Mouse (Mus musculus) urinary bladder, adult 2 months (tissue): Measurements from ENCODE around the gene Lrrc32. TPM values are rescaled to one million over a fixed set of nuclear protein-coding genes. Genes with fewer than 3 reads are reported as not detected.
A peak's percentile ranks its signal among the peaks of the same experiment; 100 is the strongest.

Experiments
- DNase-seq: peaks from one replicate; pipeline ENCODE4 v3.0.0; 2022; ENCODE audit warnings: low spot score
- polyA plus RNA-seq: library from polyadenylated mRNA; depleted of rRNA; stranded (reverse); fragments of >200 nt; gene quantifications from 2 replicates; pipeline ENCODE4 v1.2.3, GENCODE M21; 2012

Lrrc32 gene
- polyA plus RNA-seq, 1 experiment: 12.6 TPM

GRCm38 (mm10) chr7:98510961-98511958 is 22.2 kb downstream of the Lrrc32 start:
- DNase-seq: no peak

GRCm38 (mm10) chr7:98513251-98513650 is 24.2 kb downstream of the Lrrc32 start:
- no peak for DNase-seq

- DNase-seq: no peak
Observed at GRCm38 (mm10) chr7:98522576-98522975, 33.5 kb downstream of the Lrrc32 start.

- no peak for DNase-seq
Observed at GRCm38 (mm10) chr7:98523070-98523812, 34.2 kb downstream of the Lrrc32 start.

- no peak for DNase-seq
Observed at GRCm38 (mm10) chr7:98523813-98524361, 34.8 kb downstream of the Lrrc32 start.

GRCm38 (mm10) chr7:98524401-98524800 is 35.3 kb downstream of the Lrrc32 start:
- no peak for DNase-seq

- no peak for DNase-seq
Observed at GRCm38 (mm10) chr7:98524869-98525699, 36.0 kb downstream of the Lrrc32 start.

- no peak for DNase-seq
Observed at GRCm38 (mm10) chr7:98527085-98527484, 38.0 kb downstream of the Lrrc32 start.

GRCm38 (mm10) chr7:98531612-98532011 is 42.5 kb downstream of the Lrrc32 start:
- DNase-seq: no peak

- no peak for DNase-seq
Observed at GRCm38 (mm10) chr7:98532981-98533380, 43.9 kb downstream of the Lrrc32 start.

GRCm38 (mm10) chr7:98534432-98534855 is 45.4 kb downstream of the Lrrc32 start:
- no peak for DNase-seq

GRCm38 (mm10) chr7:98535191-98535590 is 46.1 kb downstream of the Lrrc32 start:
- DNase-seq: no peak

GRCm38 (mm10) chr7:98535882-98536281 is 46.8 kb downstream of the Lrrc32 start:
- peak; percentile 10 for DNase-seq

- peak; percentile 9 for DNase-seq
Observed at GRCm38 (mm10) chr7:98537210-98537966, 48.3 kb downstream of the Lrrc32 start.

GRCm38 (mm10) chr7:98537967-98538573 is 49.0 kb downstream of the Lrrc32 start:
- no peak for DNase-seq

- DNase-seq: no peak
Observed at GRCm38 (mm10) chr7:98540879-98541278, 51.8 kb downstream of the Lrrc32 start.

- DNase-seq: no peak
Observed at GRCm38 (mm10) chr7:98541564-98541963, 52.5 kb downstream of the Lrrc32 start.

- no peak for DNase-seq
Observed at GRCm38 (mm10) chr7:98542267-98542666, 53.2 kb downstream of the Lrrc32 start.

- no peak for DNase-seq
Observed at GRCm38 (mm10) chr7:98542731-98543142, 53.7 kb downstream of the Lrrc32 start.

- DNase-seq: no peak
Observed at GRCm38 (mm10) chr7:98543853-98544370, 54.8 kb downstream of the Lrrc32 start.
